In the genomic region with DNA sequence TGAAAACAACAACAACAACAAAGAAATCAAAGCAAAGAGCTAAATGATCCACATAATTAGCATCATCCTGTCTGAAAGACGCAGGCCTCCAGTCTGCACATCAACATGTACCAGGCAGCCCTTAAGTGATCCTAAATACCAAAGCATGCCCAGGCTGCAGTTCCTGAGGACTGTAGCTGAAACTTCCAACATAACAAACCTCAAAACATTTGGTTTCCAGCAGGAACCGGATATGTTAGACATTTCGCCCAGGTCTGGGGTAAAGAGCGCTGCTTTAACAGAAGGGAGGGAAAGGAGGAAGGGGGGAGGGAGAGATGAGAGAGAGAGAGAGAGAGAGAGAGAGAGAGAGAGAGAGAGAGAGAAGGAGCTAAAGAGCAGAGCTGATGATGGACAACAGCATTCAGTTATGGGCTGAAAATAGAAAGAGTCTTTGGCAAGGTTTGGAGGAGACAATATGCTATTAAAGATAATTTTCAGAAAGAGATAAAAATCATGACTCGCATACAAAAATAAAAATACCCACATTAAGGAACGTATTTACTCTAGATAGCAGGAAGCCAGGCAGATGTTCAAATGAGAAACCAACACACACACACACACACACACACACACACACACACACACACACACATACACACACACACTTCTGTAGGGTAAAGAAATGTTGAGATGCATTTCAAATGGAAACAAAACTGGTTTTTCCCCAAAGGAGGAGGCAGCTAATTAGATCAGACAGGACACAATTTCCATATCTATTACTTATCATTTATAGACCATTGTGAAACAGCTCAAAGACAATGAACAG, we compare ENCODE assay signal across 12 mouse cellular contexts. TPM values are rescaled to one million over a fixed set of nuclear protein-coding genes. Genes with fewer than 3 reads are reported as not detected.
DNase-seq lines count a peak whose midpoint lies in the region; ATAC-seq lines count a peak whose summit lies in the region.
"Had no signal": no experiment of that assay in that cellular context is flagged by ENCODE, and none has a peak within 500 bp of the region (broad histone marks: within the 10 kb centered on the region; RNA-seq: fewer than 3 reads in every experiment).

No protein-coding gene starts in this region.

- ATAC-seq in forebrain, embryonic 16.5 days, result no peak
- ATAC-seq in hindbrain, embryonic 15.5 days (ENCODE audit: low FRiP score, low read depth), result no peak
- ATAC-seq in inflammation-experienced regulatory T-cells, adult 6 months, result peak; percentile 58

- no peaks in the 10 kb centered on the region for H3K36me3 ChIP-seq in forebrain, embryonic 16.5 days (ENCODE audit: control insufficient read depth, insufficient read depth)
- H3K36me3 ChIP-seq in forebrain, embryonic 10.5 days (replicated peaks), result no peaks in the 10 kb centered on the region
- no peaks in the 10 kb centered on the region for H3K36me3 ChIP-seq in hindbrain, embryonic 15.5 days
- H3K36me3 ChIP-seq in hindbrain, embryonic 10.5 days, result no peaks in the 10 kb centered on the region

- H3K4me3 ChIP-seq in forebrain, embryonic 16.5 days (replicated peaks; ENCODE audit: low read length), result no peak overlapping the region
- no peak overlapping the region for H3K4me3 ChIP-seq in forebrain, embryonic 10.5 days
- no peak overlapping the region for H3K4me3 ChIP-seq in hindbrain, embryonic 15.5 days
- H3K4me3 ChIP-seq in hindbrain, embryonic 10.5 days, result no peak overlapping the region

- DNase-seq in forebrain, embryonic 10.5 days (ENCODE audit: extremely low spot score, low spot score), result no peak
- DNase-seq in hindbrain, embryonic 10.5 days (ENCODE audit: low spot score), result no peak
- peak; percentile 25 for DNase-seq in adipocyte (ENCODE audit: low spot score)
- no peak for DNase-seq in layer of hippocampus, postnatal 10 days (ENCODE audit: low spot score in 2 of 2)
- DNase-seq in yolk sac, embryonic 10.5 days (ENCODE audit: low spot score), result no peak
- DNase-seq: adrenal gland, postnatal 25 days; cerebellum, postnatal 10 days; lung, postnatal 14 days had no signal

- H3K9me3 ChIP-seq in forebrain, embryonic 16.5 days (ENCODE audit: control insufficient read depth, low read length), result no peaks in the 10 kb centered on the region
- H3K9me3 ChIP-seq in forebrain, embryonic 10.5 days, result no peaks in the 10 kb centered on the region
- no peaks in the 10 kb centered on the region for H3K9me3 ChIP-seq in hindbrain, embryonic 15.5 days
- H3K9me3 ChIP-seq in hindbrain, embryonic 10.5 days, result no peaks in the 10 kb centered on the region

- H3K27ac ChIP-seq in forebrain, embryonic 16.5 days (ENCODE audit: low read length), result 0 out of 2 replicates have a peak overlapping the region, but pooled peaks have one; percentile 27
- H3K27ac ChIP-seq in forebrain, embryonic 10.5 days, result no peak overlapping the region
- 0 out of 2 replicates have a peak overlapping the region, but pooled peaks have one; percentile 20 for H3K27ac ChIP-seq in hindbrain, embryonic 15.5 days (replicated peaks)
- no peak overlapping the region for H3K27ac ChIP-seq in hindbrain, embryonic 10.5 days

- H3K4me2 ChIP-seq in forebrain, embryonic 16.5 days (ENCODE audit: low read length), result no peak overlapping the region
- H3K4me2 ChIP-seq in hindbrain, embryonic 15.5 days, result no peak overlapping the region
- H3K4me2 ChIP-seq: liver, embryonic 11.5 days had no signal

- H3K27me3 ChIP-seq in forebrain, embryonic 16.5 days (replicated peaks; ENCODE audit: control insufficient read depth, insufficient read depth, low read length), result no peaks in the 10 kb centered on the region
- H3K27me3 ChIP-seq in forebrain, embryonic 10.5 days (ENCODE audit: poor library complexity, severe bottlenecking), result no peaks in the 10 kb centered on the region
- H3K27me3 ChIP-seq in hindbrain, embryonic 15.5 days, result no peaks in the 10 kb centered on the region
- H3K27me3 ChIP-seq in hindbrain, embryonic 10.5 days (ENCODE audit: insufficient read depth, poor library complexity, severe bottlenecking), result no peaks in the 10 kb centered on the region

- H3K4me1 ChIP-seq in forebrain, embryonic 16.5 days (replicated peaks; ENCODE audit: control insufficient read depth, insufficient read depth, low read length), result peaks cover 5% of the 10 kb centered on the region
- peaks cover 17% of the 10 kb centered on the region for H3K4me1 ChIP-seq in forebrain, embryonic 10.5 days
- H3K4me1 ChIP-seq in hindbrain, embryonic 15.5 days (replicated peaks), result no peaks in the 10 kb centered on the region
- H3K4me1 ChIP-seq in hindbrain, embryonic 10.5 days (replicated peaks), result peaks cover 13% of the 10 kb centered on the region; the same call in 1 of the 2 replicates

- WGBS in forebrain, embryonic 16.5 days, result 64% methylated on average over 6 of the region's 6 CpGs
- WGBS in forebrain, embryonic 10.5 days, result 77% methylated on average over 6 of the region's 6 CpGs
- 70% methylated on average over 6 of the region's 6 CpGs for WGBS in hindbrain, embryonic 15.5 days
- WGBS in hindbrain, embryonic 10.5 days, result 75% methylated on average over 6 of the region's 6 CpGs

- H3K9ac ChIP-seq in forebrain, embryonic 16.5 days (replicated peaks; ENCODE audit: low read depth, low read length), result no peak overlapping the region
- no peak overlapping the region for H3K9ac ChIP-seq in hindbrain, embryonic 15.5 days

RNA-seq across cellular contexts. Expression of a gene that starts 49.5 kb away (rescaled TPM):
- polyA plus RNA-seq in forebrain, embryonic 16.5 days (2015; fragmentation: Nextera tagmentation; extraction: Ambion mirVana), result 4.3 TPM in 2 replicates
- 1.3 and 1.8 TPM in 2 replicates for polyA plus RNA-seq in forebrain, embryonic 10.5 days (2016; fragmentation: Nextera tagmentation; extraction: Ambion mirVana)
- polyA plus RNA-seq in hindbrain, embryonic 15.5 days (2015; fragmentation: Nextera tagmentation; extraction: Ambion mirVana), result 4.2 and 4.3 TPM in 2 replicates
- 2.4 and 2.6 TPM in 2 replicates for polyA plus RNA-seq in hindbrain, embryonic 10.5 days (2016; fragmentation: Nextera tagmentation; extraction: Ambion mirVana)
- 10 to 100 TPM; 21.0 to 45.8 (median 30.0) TPM for polyA plus RNA-seq in inflammation-experienced regulatory T-cells, adult 6 months (2017; shearing (Covaris generic))
- 10 to 100 TPM; 46.5 to 47.0 TPM for total RNA-seq in layer of hippocampus, postnatal 10 days (2021)

Comparison
In these comparisons a context has a peak if more than half of its experiments do, and no peak if none do; other contexts are left out.
1. H3K27ac ChIP-seq: peak in forebrain, embryonic 16.5 days (single experiment) and hindbrain, embryonic 15.5 days (single experiment); none in forebrain, embryonic 10.5 days (single experiment) and hindbrain, embryonic 10.5 days (single experiment).